Mouse (Mus musculus) cerebellum, adult 11-12 months (tissue): ENCODE data around the gene E2f7.
"Not testable (repeated sequence)": the region's sequence is repeated elsewhere in the genome, so short reads cannot be mapped to it uniquely, and the experiment has no call there.

Experiments
- DNase-seq: peaks from one replicate; pipeline ENCODE4 v3.0.0; 2022

E2f7 gene

DNA sequence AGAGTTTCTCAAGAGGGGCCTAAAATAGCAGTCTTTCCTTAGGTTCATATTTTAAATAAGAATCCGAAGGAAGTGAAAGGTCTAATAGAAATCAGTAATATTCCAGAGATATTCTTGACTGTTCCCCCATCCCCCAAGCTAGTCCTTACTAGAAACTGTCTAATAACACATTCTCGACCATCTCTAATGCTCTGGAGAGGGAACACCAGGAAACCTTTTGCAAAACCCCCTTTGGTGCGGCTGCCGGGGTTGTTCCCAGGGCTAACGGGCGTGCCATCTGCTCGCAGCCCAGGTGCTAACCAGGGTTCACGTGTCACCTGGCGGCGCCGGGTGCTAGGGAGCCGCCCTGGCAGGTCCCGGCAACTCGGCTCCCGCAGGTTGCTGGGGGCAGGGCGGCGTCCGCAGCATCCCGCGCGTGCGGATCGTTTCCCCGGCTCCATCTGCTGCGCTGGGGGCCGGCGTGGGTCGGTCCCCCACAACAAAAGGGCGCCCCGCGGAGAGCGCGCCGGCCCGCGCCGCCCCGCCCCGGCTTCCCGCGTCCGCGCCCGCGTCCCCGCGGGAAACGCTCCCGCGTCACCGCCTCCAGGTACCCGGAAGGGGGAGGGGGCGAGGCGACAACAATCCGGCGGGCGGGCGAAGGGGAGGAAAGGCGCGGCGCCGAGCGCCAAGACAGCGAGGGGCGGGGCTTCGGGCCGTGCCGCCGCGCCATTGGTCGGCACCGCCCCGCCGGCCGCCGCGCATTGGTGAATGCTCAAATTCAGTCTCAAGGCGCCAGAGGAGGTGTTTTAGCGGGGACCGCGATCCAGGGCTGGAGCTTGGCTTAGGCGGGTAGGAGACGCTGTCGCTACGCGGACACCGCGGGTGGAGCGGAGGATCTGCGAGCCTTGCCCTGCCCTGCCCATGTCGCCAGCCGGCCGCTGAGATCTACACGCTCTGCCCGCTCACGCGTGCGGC lies at the start of gene E2f7:
TSS of gene E2f7 (plus strand) at position 754 of the 954 bp plus-strand sequence.
- DNase-seq: peak; percentile 91

DNA sequence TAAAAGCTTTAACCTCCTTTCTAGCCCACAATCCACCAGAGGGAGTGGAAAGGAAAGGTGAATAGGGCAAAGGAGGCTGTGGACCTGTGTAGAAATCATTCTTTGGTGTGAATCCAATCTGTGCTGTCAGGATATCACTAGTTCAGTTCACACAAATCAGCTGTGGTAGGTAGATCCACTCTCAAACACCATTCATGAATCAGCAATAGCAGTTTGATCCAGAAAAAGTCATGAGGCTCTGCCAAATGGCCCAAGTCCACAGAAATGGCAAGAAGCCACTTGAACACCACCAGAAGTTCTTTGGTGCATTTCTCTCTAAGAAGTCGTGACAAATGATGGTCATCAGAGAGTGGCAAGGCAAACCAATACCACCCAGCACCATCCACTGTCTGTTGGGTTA lies 44.0 kb upstream of the E2f7 start:
- no peak for DNase-seq

DNA sequence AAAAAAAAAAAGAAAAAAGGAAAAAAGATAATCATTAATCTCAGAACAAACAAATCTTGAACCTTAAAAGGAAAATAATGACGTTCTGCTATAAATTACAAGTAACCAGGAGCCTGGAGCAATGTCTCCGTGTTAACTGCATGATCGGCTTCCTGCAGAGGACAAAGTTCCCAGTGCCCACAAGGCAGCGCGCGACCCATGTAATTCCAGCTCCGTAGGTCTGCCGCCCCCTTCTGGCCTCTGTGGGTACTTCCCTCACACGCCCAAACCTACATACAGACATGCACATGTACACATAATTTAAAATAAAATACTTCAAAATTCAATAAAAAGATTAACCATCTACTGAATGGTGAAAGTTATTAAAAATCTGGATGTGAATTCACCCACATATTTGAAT lies 39.6 kb upstream of the E2f7 start:
- DNase-seq: no peak

DNA sequence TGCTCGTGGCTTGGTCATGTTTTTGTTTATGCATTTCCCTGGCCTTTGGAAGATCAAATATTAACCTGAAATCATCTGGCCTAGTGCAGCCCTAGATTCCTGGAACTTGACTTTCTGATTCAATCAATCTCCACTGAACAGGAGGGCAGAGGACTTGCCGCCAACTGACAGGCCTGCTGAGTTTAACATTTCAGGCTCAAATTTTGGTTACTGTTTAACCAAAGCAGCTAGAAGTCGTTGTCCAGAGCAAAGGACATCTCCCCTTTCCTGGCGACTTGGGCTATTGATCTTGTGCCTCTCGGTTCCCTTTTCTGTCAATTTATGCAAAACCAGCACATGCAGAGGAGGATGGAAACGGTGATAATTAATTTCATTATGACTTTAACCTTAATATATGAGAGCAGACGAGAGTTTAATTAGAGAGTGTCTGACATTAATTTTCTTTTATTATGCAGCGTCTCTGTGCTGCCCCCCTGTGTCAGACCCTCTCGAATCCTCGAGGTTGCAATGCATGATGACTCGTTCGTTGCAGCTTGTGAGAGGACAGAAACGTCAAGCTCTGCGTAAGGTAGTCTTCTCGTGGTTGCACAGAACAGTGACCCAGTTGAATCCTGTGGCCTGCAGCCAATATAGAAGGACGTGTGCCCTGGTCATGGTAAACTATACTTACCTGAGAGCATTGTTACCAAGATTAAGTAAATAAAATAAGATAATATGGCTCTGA lies 37.7 kb upstream of the E2f7 start:
- no peak for DNase-seq

DNA sequence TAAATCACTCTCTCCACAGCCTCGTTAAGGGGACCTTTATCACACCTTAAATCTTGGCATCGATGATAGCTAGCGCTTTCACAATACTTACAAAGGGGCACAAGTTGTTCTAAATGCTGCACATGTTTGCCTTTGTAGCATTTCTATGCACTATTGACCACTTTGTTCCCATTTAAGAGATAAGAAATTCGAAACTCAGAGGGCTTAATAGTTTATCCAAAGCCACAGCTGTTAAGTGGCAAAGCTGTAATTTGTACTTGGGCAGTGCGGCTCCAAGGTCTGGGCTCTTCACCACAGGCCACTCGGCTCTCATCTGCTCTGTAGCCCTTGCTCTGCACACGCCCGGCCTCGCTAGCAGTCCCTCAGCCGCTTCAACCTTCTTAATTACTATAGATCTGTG lies 28.4 kb upstream of the E2f7 start:
- no peak for DNase-seq

DNA sequence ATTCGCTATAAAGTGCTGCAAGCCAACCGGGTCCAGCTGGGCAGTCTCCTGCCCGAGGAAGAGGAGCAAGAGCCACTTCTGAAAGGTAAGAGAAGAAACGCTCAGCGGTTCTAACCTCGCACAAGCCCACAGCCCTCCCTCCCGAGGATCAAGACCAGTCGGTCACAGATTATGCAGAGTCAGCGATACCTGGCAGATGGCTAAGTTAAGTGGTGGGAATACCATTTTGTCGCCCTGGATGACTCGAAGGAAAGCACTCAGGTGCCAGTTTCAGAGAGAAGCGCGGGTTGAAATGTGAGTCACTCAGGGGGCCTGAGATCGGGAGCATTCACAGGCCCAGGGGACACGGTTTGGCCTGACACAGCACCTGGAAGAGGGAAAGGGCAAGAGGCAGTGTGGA lies 18.8 kb upstream of the E2f7 start:
- DNase-seq: no peak

DNA sequence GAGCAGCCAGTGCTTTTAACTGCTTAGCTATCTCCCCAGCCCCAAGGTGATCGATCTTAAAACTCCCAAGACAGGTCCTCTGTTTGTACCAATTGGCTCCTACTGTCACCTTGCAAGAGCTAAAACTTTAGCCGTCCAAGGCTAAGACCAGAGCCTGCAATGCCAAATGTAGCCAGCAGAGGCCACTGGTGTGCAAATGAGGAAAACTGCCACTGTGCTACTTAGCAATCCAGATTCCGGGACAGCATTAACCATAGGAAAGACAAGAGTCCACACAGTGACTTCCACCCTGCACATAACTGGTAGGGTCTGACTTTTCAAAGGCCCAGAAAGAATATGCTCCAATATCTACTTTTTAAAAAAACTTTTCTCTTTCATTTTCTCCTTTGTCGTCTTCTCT lies 17.4 kb upstream of the E2f7 start:
- DNase-seq: no peak

DNA sequence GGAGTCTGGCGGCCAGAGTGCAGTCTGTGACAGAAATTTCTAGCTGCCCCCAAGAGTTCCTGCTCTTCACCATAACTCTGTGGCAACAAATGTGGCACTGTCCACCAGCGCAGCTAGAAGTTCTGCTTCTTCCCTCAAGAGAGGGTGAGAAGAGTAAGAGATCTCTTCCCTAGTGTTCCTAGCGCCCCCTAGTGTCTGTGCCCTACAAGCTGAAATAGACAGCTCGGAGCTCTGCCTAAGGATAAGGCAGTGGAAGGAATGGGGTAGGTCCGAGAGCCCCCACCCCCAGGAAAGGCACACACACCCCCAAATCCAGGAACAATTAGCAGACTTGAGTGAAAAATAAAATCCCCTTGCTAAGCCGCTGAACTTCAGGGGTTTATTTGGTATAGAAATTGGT lies 11.9 kb upstream of the E2f7 start:
- DNase-seq: peak; percentile 47

DNA sequence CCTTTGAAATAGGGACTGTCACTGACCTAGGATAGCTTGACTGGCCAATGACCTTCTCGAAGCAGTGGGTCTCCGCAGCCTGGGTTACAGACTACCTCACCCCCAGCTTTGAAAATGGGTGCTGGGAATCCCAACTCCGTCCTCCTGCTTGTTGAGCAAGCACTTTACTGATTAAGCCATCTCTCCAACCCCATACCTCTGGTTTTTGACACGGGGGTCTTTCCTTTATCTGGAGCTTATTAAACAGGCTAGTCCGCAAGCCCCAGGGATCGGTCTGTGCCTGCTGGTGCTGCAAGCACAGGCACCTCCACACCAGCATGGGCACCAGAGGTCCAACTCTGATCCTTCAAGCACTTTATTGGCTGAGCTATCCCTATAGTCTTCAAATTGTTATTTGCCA lies 1.5 kb upstream of the E2f7 start:
- no peak for DNase-seq

DNA sequence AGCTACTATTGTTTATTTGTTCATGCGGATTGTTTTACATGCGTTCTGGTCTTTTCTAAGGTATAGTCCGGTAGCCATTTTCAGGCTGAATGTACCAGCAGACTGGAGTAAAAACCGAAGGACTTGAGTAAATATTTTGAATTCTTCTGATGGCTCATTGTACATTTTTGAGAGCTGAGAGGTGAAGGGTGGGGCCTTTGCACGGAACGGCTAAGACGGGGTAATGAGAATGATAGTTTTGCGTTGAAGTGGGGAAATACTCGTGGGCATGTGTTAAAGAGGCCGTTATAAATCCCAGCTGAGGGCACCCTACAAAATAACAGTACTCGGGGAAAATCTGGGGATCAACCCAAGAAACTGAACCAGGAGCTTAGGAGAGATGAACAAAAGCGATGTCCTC lies 1.1 kb upstream of the E2f7 start:
- no peak for DNase-seq

DNA sequence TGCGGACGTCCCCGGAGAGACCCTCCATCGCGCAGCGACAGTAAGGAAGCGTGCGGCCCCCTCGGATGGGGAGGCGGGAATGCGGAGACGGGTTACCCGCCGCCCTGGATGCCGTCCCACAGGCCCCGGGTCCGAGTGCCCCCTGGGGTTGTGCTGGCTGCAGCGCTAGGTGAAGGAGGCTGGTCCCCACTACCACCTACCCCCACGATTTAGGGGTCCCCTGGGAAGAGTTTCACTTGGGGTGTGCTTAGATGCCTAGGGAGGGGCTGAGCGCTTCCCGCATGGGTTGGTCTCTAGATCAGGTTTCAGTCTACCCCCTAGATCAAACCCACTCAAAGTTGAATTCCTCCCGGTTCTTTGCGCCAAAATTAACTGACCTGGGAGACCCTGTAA lies 397 bp downstream of the E2f7 start:
- DNase-seq: no peak

DNA sequence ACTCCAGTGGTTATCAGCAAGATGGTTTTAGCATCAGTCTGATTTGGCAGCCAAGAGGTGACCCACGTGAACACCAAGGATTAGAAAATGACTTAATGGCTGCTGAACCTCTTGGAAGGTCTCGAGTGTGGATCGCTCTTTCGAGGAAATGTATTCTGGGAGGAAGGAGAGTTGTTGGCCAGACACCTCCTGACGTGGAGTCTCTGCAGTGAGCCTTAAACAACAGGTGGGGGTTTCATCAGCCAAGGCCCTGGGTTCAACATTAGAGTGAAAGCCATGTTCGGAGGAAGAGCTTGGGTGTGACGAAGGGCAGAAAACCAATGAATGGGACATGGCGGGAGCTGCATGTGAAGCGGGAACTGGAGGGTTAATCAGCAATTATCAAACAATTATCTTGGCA lies 3.8 kb downstream of the E2f7 start:
- DNase-seq: no peak

DNA sequence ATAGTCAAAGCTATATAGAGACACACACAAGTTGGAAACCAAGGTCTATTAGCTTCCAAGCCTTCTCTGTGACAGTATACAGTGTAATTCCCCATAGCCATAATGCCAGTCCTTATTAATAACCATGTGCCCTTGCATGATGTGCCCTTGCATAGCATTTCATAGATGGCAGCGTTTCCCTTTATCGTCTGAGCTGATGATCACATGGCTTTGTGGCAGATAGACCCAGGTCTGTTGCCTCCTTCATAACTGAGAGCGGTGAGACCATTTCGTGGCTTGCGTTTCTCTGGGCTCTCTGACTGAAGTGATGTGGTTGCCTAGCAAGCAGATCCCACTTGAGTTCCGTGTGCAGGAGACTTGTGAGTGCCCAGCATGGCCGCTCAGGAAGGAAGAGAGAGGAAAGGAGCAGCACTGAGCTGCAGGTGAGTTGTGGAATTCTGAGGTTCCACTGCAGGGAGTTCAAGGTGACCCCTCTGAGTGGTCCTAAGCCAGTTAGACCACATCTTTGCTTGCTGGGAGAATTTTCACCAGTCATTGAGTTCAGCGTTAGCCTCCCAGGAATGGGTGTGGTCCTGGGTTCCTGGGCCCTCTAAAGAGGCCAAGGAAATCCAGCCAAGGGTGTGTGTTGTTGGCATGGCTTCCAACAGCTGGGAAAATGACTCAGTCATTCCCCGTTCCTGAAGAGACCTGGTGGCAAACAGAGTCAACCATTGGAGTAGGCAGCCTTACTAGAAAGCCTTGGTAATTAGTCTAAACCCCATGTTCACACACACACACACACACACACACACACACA lies 4.5 kb downstream of the E2f7 start:
- no peak for DNase-seq

DNA sequence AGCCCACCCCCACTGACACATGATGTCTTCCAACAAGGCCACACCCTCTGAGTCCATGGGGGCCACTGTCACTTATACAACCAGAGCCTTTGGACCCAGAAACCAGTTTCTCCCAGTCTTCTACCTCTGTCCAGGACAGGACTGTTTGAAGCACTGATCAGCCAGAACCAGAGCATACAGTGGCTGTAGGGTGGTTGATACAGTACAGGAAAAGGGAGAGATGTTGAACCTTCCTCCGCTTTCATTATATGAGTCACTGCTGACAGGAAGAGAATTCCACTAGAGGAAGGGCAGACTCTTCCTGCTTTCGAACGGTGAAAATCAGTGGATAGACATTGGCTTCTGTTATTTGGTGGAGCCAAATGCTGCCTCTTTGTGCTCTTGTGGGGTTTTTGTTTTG lies 7.6 kb downstream of the E2f7 start:
- DNase-seq: no peak

DNA sequence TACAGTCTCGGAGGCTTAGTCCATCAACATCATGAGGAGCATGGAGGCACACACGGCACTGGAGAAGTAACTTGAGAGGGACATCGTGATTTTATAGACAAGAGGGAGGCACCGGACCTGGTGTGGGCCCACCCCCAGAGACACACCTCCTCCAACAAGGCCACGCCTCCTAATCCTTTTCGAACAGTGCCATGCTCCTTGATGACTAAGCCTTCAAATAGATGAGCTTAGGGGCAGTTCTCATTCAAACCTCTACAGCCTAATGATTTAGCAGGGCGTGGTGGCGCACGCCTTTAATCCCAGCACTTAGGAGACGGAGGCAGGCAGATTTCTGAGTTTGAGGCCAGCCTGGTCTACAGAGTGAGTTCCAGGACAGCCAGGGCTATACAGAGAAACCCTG lies 10.3 kb downstream of the E2f7 start:
- DNase-seq: no peak

DNA sequence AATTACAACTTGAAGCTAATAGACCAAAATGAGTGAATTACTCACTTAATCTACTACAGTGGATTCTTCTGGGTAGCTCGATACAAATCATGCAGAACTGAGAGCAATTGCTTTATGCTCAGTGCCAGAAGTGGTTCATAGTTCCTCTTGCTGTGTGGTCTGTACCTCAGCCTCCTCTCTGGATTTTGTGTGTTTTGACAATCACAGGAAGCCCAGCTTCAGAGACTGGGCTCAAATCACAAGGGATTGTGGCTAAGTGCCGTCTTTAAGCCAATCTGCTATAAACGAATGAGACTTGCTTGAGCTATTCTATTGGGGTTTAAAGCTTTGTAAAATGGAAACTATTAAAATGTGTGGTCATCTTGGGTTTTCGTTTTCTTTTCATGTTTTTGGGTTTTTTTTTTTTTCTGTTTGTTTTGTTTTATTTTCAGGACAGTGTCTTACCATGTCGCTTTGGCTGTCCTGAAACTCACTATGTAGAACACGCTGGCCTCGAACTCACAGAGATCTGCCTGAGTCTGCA lies 11.1 kb downstream of the E2f7 start:
- DNase-seq: no peak

DNA sequence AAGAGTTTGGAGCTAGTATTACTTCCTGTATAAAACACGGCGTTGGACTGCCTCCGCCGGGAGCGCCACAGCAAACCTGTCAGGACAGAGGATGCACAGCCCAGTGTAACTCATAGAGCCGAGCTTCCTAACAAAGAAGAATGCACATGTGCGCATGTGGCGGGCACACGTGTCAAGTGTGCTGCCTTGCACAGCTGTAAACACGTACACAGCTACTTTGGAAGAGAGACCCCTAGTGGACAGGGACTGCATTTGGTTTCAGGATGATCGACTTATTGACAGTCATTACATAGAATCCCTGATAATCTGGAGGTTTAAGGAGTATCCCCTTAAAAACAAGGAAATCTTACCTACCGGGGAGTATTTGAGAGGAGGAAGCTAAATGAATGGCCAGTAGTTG lies 15.3 kb downstream of the E2f7 start:
- DNase-seq: not testable (repeated sequence)

DNA sequence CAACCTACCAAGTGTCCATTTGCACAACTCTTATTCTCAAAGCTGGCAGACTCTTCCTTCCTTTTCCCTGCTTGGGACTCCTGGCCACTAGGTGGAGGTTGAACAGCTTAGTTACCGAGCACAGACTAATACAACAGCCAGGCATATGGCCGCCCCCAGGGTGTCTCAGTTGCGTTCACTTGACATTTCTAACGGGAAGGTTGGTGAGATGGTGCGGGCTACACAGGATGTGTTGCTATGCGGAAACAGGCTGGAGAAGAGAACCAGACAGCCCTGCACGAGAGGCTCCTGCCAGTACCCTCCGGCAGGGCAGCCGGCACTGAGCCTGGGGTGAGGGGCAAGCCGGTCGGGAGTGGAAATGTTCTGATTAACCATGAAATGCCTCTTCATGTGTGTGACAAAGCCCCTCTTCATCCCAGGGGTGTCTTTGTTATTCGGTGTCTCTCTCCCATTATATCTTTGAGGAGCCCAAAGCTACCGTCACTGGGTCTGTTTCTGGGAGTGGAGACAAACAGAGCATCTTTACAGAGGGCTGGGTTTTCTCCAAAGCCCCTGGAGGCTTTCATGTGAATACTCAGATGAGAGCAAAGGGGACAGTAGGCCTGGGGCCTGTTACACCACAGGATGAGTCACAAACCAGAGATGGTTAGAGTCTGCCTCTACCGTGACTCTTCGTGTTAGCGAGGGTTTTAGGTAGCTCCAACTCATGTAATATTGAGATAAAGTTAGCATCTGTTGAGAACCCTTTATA lies 17.1 kb downstream of the E2f7 start:
- DNase-seq: peak; percentile 78

DNA sequence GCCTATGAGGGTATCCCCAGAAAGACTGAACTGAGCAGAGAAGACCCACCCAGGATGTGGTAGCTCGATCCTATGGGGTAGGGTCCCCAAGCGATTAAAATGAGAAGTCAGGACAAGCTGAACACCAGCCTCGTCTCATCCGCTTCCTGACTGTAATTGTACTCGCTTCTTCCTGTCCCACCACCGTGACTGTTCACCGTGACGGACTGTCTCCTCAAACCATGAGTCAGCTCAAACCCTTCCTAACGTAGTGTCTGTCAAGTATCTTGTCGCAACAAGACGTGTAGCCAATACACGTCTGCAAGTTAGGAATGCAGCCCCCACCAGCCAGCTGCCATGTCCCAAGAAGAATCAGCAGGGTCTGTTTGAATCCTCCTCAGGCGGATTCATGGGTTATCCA lies 18.2 kb downstream of the E2f7 start:
- no peak for DNase-seq

DNA sequence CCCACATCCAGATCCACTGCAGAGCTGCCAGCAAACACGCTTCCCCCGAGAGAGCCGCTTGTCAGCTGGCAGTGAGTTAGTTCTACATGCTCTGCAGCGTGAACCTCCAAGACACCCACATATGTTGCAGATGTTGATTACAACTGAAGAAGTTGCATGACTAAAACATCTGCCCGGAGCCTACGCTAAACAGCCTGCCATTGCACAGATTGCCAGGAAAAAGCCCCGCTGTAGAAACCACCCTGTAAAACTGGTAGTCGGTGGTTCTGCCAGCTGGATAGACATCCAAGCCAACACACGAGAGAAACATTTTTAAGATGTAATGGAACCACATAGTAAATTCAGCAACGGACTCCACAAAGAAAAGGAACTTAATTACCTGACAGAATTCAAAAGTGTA lies 24.3 kb downstream of the E2f7 start:
- DNase-seq: no peak

DNA sequence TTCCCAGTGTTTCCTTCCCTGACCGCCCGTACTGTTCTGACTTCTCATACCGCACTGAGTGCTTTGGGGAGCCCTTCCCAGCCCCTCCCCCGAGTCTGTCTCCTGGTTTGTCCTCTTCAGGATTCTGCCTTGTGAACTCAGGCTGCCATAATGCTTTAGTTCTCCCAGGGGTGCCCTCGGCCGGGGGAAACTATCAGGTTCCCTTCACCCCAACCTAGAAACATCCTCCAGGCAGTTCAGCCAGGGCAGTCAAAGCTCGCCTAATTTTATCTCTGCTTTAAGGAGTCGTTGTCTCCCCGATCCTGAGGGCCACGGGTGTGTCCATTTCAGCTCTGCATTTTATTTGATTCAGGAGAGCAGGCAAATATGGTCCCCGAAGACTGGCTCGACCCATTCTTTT lies 28.0 kb downstream of the E2f7 start:
- DNase-seq: no peak

DNA sequence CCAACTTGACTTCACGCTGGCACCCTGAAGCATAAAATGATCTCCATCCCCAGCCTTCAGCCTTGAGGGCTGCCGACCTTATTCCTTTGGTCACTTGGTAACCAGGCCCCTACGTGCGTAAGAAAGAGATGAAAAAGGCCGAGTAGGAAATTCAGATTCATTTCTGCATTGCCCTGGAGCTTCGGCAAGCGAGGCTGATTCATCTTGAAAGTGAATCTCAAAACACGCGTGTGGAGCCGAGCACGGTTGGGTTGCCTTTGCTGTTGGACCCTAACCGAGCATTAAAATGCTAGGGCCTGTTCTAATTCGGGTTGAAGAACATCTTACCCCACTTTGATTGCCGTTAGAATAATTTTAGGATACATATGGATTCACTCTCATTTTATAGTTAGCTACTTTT lies 28.6 kb downstream of the E2f7 start:
- DNase-seq: no peak

DNA sequence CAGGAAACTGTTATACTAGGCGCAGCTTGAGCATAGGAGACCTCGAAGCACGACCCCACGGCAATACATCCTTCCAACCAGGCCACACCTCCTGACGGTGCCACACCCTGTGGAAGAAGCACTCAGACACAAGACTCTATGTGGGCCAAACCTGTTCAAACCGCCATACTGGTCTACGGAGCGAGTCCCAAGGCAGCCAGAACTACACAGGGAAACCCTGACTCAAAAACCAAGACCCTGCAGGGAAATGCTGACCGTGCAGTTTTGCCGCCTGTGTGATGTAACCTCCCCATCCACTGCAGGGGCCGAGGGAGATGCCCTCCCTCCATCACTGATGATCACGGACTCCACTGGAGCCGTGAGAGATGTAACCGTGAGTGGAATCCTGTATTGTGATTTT lies 36.5 kb downstream of the E2f7 start:
- no peak for DNase-seq
